Mouse (Mus musculus) stomach, postnatal 0 days (tissue): ENCODE results near the gene Lrrc75a.

Source experiments
- CTCF ChIP-seq: IDR thresholded peaks from 2 replicates; pipeline ENCODE4 v1.5.1; 2016; ENCODE audit warnings: antibody characterized with exemption, low read depth, mild to moderate bottlenecking, moderate library complexity
- EP300 ChIP-seq: optimal IDR thresholded peaks from 2 replicates; pipeline ENCODE3; 2016; ENCODE audit warnings: antibody characterized with exemption

DNA sequence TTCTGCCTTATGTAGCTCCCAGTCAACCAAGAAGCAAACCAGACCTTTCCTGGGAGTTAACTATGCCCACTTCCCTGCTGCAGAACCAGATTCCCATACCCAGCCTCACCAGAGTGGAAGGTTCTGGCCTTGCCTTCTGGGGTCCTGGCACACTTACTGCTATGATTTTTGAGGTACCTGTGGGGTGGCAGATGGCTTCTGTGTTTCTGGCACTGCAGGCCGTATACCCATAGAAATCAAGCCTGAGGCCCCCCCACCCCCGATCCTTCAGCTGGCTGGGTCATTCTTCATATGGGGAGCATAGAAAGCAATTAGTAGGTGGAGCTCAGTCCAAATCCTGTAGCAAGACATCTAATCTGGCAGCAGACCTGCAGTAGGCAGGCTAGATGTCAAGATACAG is 57.3 kb downstream of the Lrrc75a start:
- TF ChIP-seq CTCF = no peak
- TF ChIP-seq EP300 = no peak
